Mouse (Mus musculus): Measurements from ENCODE around the gene Glyctk. TPM values are rescaled to one million over a fixed set of nuclear protein-coding genes. Genes with fewer than 3 reads are reported as not detected.

Glyctk gene
- polyA plus RNA-seq, 1 experiment: 1.7 TPM

DNA sequence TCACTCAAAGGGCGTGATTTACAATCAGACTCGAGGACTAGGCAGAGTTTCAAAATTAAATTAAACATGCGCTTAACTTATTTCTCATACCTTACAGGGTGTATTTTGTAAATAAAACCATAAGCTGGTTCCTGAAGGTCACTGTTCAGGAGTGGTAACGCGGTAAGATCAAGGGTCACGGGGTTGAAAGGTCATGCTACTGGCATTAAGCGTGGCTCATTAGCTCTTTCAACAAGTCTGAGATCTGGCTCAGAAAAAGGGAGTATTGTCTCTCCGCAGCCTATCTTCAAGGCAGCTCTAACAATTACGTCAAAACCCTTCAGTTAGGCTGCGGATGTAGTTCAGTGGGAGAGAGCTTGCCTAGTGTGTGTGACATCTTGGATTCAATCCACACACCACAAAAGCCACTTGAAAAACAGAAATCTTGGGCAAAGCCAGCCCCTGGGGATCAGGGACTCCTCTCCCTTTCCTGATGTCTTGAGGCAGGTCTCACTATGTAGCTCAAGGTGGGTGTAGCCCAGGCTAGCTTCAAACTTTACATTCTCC, 20.2 kb downstream of the Glyctk start:
- no peak for TF ChIP-seq GATA1 (IDR thresholded peaks at IDR 0.05; ENCODE audit: low read length)

DNA sequence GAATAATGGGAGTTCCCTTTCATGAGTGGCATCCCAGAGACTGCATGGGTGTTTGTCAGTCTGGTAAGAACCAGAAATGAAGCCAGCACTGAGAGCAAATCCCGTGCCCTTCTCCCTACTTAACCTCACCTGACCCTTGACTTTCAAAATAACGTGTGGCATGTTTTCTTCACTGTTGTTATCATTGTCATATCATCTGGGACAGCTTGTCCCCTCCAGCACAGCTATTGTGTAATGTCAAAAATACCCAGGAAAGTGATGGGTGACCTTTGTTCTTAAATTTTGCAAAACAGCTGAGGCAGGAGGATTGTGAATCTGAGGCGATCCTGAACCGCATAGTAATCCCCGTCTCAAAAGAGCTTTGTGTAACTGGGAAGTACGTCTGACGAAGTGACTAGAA, 27.7 kb downstream of the Glyctk start:
- TF ChIP-seq GATA1 (IDR thresholded peaks at IDR 0.05; ENCODE audit: low read length): no peak

DNA sequence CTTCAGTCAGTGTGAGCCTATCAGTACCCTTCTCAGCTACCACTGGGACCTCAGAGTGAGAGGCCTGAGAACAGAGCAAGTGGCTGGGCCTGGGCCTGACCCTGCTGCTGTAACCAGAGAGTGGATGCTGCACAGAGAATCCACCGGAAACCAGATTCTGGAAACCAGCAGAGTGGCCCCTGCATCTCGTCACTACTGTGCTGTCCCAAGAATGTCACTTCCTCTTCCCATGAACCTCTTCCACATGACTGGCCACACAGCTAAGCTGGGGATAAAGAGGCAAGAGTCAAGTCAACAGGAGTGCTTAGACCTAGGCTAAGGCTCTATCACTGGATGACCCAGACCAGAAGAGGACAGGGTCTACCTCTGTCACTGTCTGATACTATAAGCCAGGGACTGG, 28.9 kb downstream of the Glyctk start:
- TF ChIP-seq GATA1 (IDR thresholded peaks at IDR 0.05; ENCODE audit: low read length): no peak

DNA sequence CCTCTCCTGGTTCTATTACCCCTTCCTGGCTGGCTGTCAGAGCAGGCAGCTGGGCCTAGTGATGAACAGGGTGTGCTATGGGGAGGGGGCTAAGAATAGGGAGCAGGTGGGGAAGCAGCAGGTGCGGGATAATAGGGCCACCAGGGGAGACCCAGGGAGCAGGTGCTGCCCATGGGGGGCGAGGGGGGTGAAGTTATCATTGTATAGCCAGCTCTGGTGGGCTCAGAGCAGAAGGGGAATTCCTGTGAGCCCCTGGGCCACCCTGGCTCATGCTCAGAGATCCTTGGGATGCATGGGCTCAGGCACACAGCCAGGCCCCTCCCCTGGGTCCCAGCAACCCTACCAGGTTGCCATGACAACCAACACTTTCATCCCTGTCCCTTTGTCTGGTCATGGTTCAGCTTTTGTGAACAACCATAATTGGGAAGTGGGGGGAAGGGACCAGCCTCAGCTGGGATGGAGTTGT, 31.1 kb downstream of the Glyctk start:
- TF ChIP-seq GATA1 (IDR thresholded peaks at IDR 0.05; ENCODE audit: low read length): no peak

DNA sequence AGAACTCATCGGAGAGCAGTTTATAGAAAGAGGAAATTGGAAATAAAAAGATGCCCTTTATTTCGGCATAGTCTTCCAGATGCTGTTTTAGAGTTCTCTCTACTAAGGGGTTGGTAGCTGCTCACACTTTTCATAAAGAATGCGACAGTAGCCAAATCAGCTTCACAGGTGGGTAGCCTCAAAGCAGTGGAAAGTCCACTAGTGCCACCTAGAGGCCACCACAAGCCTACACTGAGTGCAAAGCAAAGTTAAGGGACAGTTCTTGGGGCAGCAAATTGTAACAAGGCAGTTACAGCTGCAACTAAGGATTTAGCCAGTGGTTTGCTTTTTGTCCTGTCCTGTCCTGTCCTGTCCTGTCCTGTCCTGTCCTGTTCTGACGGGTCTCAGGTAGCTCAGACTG, 34.3 kb downstream of the Glyctk start:
- TF ChIP-seq GATA1 (IDR thresholded peaks at IDR 0.05; ENCODE audit: low read length): no peak

DNA sequence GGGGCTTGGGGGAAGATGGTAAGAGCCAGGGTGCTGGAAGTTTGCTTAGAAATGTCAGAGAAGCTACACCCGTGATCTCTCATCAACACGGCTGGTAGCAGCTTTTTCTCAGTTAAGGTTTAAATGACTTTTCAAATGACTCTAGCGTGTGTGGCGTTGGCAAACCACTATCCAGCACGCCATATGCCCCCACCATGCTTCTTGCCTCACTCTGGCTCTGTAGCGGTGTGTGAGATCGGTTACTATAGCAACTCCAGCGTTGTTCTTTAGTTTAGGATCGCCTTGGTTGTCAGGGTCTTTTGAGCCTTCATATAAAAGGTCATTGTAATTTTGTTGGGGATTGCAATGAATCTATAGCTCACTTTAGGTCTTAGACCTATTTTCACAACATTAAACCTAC, 38.9 kb downstream of the Glyctk start:
- no peak for TF ChIP-seq GATA1 (IDR thresholded peaks at IDR 0.05; ENCODE audit: low read length)

DNA sequence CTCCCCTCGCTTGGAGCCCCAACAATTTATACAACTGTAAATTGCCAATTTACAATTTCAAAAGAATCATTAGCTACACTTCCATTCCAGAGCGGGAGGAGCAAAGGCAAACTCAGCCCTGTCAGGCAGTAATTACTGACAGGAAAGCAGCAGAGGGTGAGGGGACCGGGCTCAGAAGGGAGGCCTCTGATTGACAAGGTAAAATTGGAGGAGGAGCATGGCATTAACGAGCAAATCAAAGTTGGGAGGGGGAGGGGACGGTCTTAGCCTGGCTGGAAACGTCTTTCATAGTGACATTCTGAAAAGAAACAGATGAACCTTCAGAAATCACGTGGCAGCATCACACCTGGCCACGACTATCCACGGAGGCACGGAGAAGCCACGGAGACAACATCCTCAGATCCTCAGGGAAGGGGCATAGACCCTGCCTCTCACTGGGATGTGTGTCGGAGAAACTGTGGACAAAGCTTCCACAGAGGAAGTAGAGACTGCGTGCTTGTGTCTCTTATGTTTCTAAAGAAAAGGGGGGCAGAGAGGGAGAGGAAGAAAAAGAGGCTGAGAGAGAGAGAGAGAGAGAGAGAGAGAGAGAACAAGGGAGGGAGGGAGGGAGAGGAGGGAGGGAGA, 42.0 kb downstream of the Glyctk start:
- no peak for TF ChIP-seq GATA1 (IDR thresholded peaks at IDR 0.05; ENCODE audit: low read length)

DNA sequence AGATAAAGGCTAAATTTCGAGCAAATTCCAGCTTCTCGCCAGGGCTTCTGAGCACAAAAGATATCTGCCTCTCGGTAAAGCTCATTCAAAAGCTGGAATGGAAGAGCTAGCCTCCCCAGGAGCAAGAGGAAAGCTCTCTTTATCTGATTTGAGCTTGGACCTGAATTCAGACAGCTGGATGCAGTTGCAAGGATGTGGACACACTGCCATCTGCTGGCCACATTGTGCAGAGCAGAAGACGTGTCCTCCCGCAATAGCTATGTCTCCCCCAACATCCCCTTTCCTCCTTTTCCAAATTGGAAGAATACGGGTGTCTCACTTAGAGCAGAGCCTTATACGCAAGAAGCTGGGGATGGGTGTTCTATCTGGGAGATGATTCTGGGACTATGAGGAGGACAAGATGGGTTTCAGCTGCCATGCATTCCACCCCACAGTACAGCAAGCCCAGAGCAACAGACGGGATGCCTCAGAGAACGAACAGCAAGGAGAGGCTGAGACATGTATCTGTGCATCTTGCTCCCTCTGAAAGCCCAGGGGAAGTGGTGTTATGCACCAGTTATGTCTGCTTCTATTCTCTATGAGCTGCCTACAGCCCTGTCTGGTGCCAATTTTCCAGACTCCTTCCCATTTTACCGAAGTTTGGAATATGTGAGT, 45.0 kb downstream of the Glyctk start:
- TF ChIP-seq GATA1 (IDR thresholded peaks at IDR 0.05; ENCODE audit: low read length): no peak

DNA sequence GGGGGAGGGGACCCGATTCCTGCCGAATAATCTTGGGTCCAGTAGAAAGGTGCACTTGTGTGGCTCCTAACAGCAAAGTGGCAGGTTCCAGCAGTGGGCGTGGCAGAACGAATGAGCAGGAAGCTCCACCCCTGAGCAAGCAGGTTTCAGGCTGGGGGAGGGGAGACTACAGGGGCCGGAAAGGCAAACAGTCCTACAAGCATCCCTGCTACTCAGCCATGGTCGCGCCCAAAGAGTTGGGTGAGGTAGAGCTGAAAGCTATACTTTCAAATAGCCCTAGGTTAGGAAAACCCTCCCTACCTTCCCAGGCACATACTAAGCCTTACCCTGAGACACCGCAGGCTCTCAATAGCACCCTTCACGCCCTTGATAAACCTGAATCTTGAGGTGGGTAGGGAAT, 51.7 kb downstream of the Glyctk start:
- TF ChIP-seq GATA1 (IDR thresholded peaks at IDR 0.05; ENCODE audit: low read length): no peak

DNA sequence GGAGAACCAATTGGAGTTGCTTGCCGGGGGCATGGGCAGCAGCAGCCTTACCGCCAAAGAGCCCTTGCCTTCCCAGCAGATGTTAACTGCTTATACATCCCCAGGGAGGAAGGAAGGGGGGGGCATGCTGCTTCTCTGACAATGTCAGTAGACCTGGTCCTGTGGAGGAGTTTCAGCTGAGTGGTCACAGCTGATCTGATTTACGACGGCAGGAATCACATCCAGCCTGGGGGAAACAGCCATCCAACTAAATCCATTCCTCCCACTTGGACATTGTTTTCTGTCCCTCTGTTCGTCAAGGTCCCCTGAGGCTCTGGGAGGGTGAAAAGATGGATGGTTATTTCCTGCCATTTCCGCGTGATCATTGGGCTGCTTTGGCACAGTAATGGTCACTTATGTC, 53.5 kb downstream of the Glyctk start:
- no peak for TF ChIP-seq GATA1 (IDR thresholded peaks at IDR 0.05; ENCODE audit: low read length)

Other genes starting within 250 kb of the Glyctk start
- gene Col6a5, start 197.5 kb downstream of the Glyctk start, polyA plus RNA-seq (2012): not detected in 2 replicates
- not detected in 2 replicates for gene Col6a4, start 61.4 kb downstream of the Glyctk start, polyA plus RNA-seq (2012)
- 16.9 and 20.6 TPM in 2 replicates for gene Wdr82, start 12.8 kb upstream of the Glyctk start, polyA plus RNA-seq (2012)
- 19.6 and 20.4 TPM in 2 replicates for gene Ppm1m, start 41.6 kb upstream of the Glyctk start, polyA plus RNA-seq (2012)
- gene Twf2, start 45.0 kb upstream of the Glyctk start, polyA plus RNA-seq (2012): 36.4 and 41.6 TPM in 2 replicates
- not detected in 2 replicates for gene Tlr9, start 64.5 kb upstream of the Glyctk start, polyA plus RNA-seq (2012)
- gene Alas1, start 90.5 kb upstream of the Glyctk start, polyA plus RNA-seq (2012): 7.8 TPM in 2 replicates
- gene Poc1a, start 122.9 kb upstream of the Glyctk start, polyA plus RNA-seq (2012): 9.9 and 20.0 TPM in 2 replicates
- 15.7 and 17.4 TPM in 2 replicates for gene Dusp7, start 210.5 kb upstream of the Glyctk start, polyA plus RNA-seq (2012)